Mouse (Mus musculus) cerebellum, adult 2 months (tissue): ENCODE results near the gene Nf1.

Experiments
- CTCF ChIP-seq: fragments of 200-500 bp; IDR thresholded peaks from 2 replicates; pipeline ENCODE4 v1.5.1; 2011; ENCODE audit warnings: low read depth, mild to moderate bottlenecking, control low read depth, low read length, moderate library complexity, borderline replicate concordance; ENCODE audit not compliant: insufficient read depth
- POLR2A ChIP-seq: fragments of 200-500 bp; IDR thresholded peaks from 2 replicates; pipeline ENCODE4 v1.6.1; 2011; ENCODE audit warnings: low read length, control low read depth, borderline replicate concordance; ENCODE audit not compliant: insufficient read depth

GRCm38 (mm10) chr11:79617991-79618390, 278.5 kb downstream of the Nf1 start:
- no peak for TF ChIP-seq CTCF
- TF ChIP-seq POLR2A = no peak
